Mouse (Mus musculus) embryonic facial prominence, embryonic 12.5 days (tissue): ENCODE measurements around the gene Ankrd22. TPM values are rescaled to one million over a fixed set of nuclear protein-coding genes. Genes with fewer than 3 reads are reported as not detected.

Experiments
- polyA plus RNA-seq: library from polyadenylated mRNA; unstranded; fragments of >200 nt; fragmentation: Nextera tagmentation; extraction: Ambion mirVana; gene quantifications from 2 replicates; pipeline ENCODE4 v1.2.1, GENCODE M21; 2016

Ankrd22 gene
- polyA plus RNA-seq, 1 experiment from 2014 or later, result 0.37 TPM

Other genes starting within 250 kb of the Ankrd22 start
- gene Lipf, start 204.9 kb downstream of the Ankrd22 start, polyA plus RNA-seq, result not detected in 2 replicates
- not detected in 2 replicates for gene Lipk, start 157.8 kb downstream of the Ankrd22 start, polyA plus RNA-seq
- gene Lipn, start 98.7 kb downstream of the Ankrd22 start, polyA plus RNA-seq, result not detected in 2 replicates
- gene Lipm, start 65.1 kb downstream of the Ankrd22 start, polyA plus RNA-seq, result 0.23 and 0.29 TPM in 2 replicates
- gene Stambpl1, start 26.2 kb upstream of the Ankrd22 start, polyA plus RNA-seq, result 8.0 and 8.5 TPM in 2 replicates
- gene Acta2, start 89.5 kb upstream of the Ankrd22 start, polyA plus RNA-seq, result 104 and 114 TPM in 2 replicates
- gene Fas, start 124.6 kb upstream of the Ankrd22 start, polyA plus RNA-seq, result 2.3 and 3.6 TPM in 2 replicates